7 mouse cellular contexts compared by ENCODE assay signal in genomic region chr13:45964853-45965593, GRCm38 (mm10). TPM values are rescaled to one million over a fixed set of nuclear protein-coding genes. Genes with fewer than 3 reads are reported as not detected.
A peak's percentile ranks its signal among the peaks of the same experiment; 100 is the strongest.
DNase-seq lines count a peak whose midpoint lies in the region; ATAC-seq lines count a peak whose summit lies in the region.

Gene Atxn1 (minus strand): TSS chr13:45965008.

- H3K9me3 ChIP-seq in intestine, embryonic 14.5 days (ENCODE audit: control insufficient read depth, low read length), result no peaks in the 10 kb centered on the region
- H3K9me3 ChIP-seq in limb, embryonic 11.5 days (ENCODE audit: control insufficient read depth, low read length), result no peaks in the 10 kb centered on the region
- H3K9me3 ChIP-seq in midbrain, embryonic 13.5 days, result no peaks in the 10 kb centered on the region

- ATAC-seq in intestine, embryonic 14.5 days (replicated peaks; ENCODE audit: low FRiP score, low TSS enrichment, low read depth), result peak; percentile 77
- ATAC-seq in limb, embryonic 11.5 days (ENCODE audit: insufficient number of reproducible peaks, low FRiP score, low TSS enrichment, low read depth), result peak; percentile 64
- peak; percentile 81 for ATAC-seq in midbrain, embryonic 13.5 days

- WGBS in intestine, embryonic 14.5 days, result under 1% methylated on average over 47 of the region's 53 CpGs
- under 1% methylated on average over 49 of the region's 53 CpGs for WGBS in limb, embryonic 11.5 days
- under 1% methylated on average over 50 of the region's 53 CpGs for WGBS in midbrain, embryonic 13.5 days

- H3K4me2 ChIP-seq in intestine, embryonic 14.5 days (ENCODE audit: low read length), result peak within 1 kb of the TSS; percentile 86
- H3K4me2 ChIP-seq in limb, embryonic 11.5 days (ENCODE audit: low read depth, severe bottlenecking), result peak within 1 kb of the TSS; percentile 95
- H3K4me2 ChIP-seq in midbrain, embryonic 13.5 days (replicated peaks), result peak within 1 kb of the TSS; percentile 70

- peak; percentile 93 for DNase-seq in adrenal gland, adult 2 months
- DNase-seq in embryo, embryonic 10.5 days (ENCODE audit: low spot score), result peak; percentile 82
- DNase-seq in gastrocnemius, postnatal 25 days, result peak; percentile 78
- peak; percentile 90 for DNase-seq in intestine, embryonic 14.5 days (ENCODE audit: low spot score)
- peak; percentile 76 for DNase-seq in limb, embryonic 11.5 days (ENCODE audit: low spot score)
- DNase-seq in spleen, adult 12 weeks (ENCODE audit: low spot score), result peak; percentile 22

- 0 out of 2 replicates have a peak, but pooled peaks cover 4% of the 10 kb centered on the region for H3K27me3 ChIP-seq in intestine, embryonic 14.5 days (replicated peaks; ENCODE audit: control insufficient read depth, insufficient read depth, low read length)
- no peaks in the 10 kb centered on the region for H3K27me3 ChIP-seq in limb, embryonic 11.5 days (ENCODE audit: control insufficient read depth, insufficient read depth, low read length)
- H3K27me3 ChIP-seq in midbrain, embryonic 13.5 days, result peaks cover 4% of the 10 kb centered on the region; the same call in 1 of the 2 replicates

- H3K36me3 ChIP-seq in intestine, embryonic 14.5 days (ENCODE audit: control insufficient read depth, insufficient read depth, low read length), result no peaks in the 10 kb centered on the region
- H3K36me3 ChIP-seq in limb, embryonic 11.5 days (ENCODE audit: control insufficient read depth, insufficient read depth, low read length), result no peaks in the 10 kb centered on the region
- no peaks in the 10 kb centered on the region for H3K36me3 ChIP-seq in midbrain, embryonic 13.5 days

- H3K4me3 ChIP-seq in intestine, embryonic 14.5 days (ENCODE audit: low read depth, low read length), result peak within 1 kb of the TSS; percentile 69
- H3K4me3 ChIP-seq in limb, embryonic 11.5 days (ENCODE audit: low read depth, low read length), result peak within 1 kb of the TSS; percentile 75
- H3K4me3 ChIP-seq in midbrain, embryonic 13.5 days (replicated peaks), result peak within 1 kb of the TSS; percentile 88

- peaks cover 23% of the 10 kb centered on the region for H3K4me1 ChIP-seq in intestine, embryonic 14.5 days (replicated peaks; ENCODE audit: control insufficient read depth, insufficient read depth, low read length)
- peaks cover 6% of the 10 kb centered on the region; the same call in 1 of the 2 replicates for H3K4me1 ChIP-seq in limb, embryonic 11.5 days (ENCODE audit: control insufficient read depth, insufficient read depth, low read length)
- H3K4me1 ChIP-seq in midbrain, embryonic 13.5 days (replicated peaks), result peaks cover 45% of the 10 kb centered on the region

- H3K27ac ChIP-seq in intestine, embryonic 14.5 days (ENCODE audit: low read depth), result peak within 1 kb of the TSS; percentile 91
- H3K27ac ChIP-seq in limb, embryonic 11.5 days (replicated peaks; ENCODE audit: low read depth, low read length), result peak within 1 kb of the TSS; percentile 76
- peak within 1 kb of the TSS; percentile 98 for H3K27ac ChIP-seq in midbrain, embryonic 13.5 days

- H3K9ac ChIP-seq in intestine, embryonic 14.5 days (ENCODE audit: low read length), result peak within 1 kb of the TSS; percentile 82
- H3K9ac ChIP-seq in limb, embryonic 11.5 days (ENCODE audit: low read length), result peak within 1 kb of the TSS; percentile 77
- H3K9ac ChIP-seq in midbrain, embryonic 13.5 days (replicated peaks), result peak within 1 kb of the TSS; percentile 91

RNA-seq across cellular contexts. Expression of gene Atxn1, which starts in this region (rescaled TPM):
- total RNA-seq in adrenal gland, adult 2 months (2021), result 10 to 100 TPM; 42.0 to 43.5 TPM
- 21.1 and 27.3 TPM in 2 replicates for polyA plus RNA-seq in adrenal gland, adult 2 months (2012; rRNA removed)
- 10 to 100 TPM; 32.0 to 47.0 TPM for total RNA-seq in gastrocnemius, postnatal 25 days (2021)
- polyA plus RNA-seq in intestine, embryonic 14.5 days (2014; fragmentation: Nextera tagmentation; extraction: Ambion mirVana), result 4.8 and 5.4 TPM in 2 replicates
- polyA plus RNA-seq in limb, embryonic 11.5 days (2014; fragmentation: Nextera tagmentation; extraction: Ambion mirVana), result 1.3 and 1.5 TPM in 2 replicates
- polyA plus RNA-seq in midbrain, embryonic 13.5 days (2015; fragmentation: Nextera tagmentation; extraction: Ambion mirVana), result 6.3 and 7.1 TPM in 2 replicates

Comparison
In these comparisons a context has a peak if more than half of its experiments do, and no peak if none do; other contexts are left out.
1. Peak in every context shown above with its lines: DNase-seq, ATAC-seq, H3K4me3 ChIP-seq and H3K27ac ChIP-seq.
2. DNase-seq: peak in every context shown above with its lines; median percentile 93 in adrenal gland, adult 2 months; 90 in intestine, embryonic 14.5 days; 82 in embryo, embryonic 10.5 days; 78 in gastrocnemius, postnatal 25 days; 76 in limb, embryonic 11.5 days; 22 in spleen, adult 12 weeks.